ENCODE assay signal across 15 mouse cellular contexts in genomic region chr2:95097055-95097454, GRCm38 (mm10).
DNase-seq lines count a peak whose midpoint lies in the region; ATAC-seq lines count a peak whose summit lies in the region.
"Had no signal": no experiment of that assay in that cellular context is flagged by ENCODE, and none has a peak within 500 bp of the region (broad histone marks: within the 10 kb centered on the region; RNA-seq: fewer than 3 reads in every experiment).

No protein-coding gene starts in this region.

- peak; percentile 5 for DNase-seq in left cerebral cortex, postnatal 4 days
- DNase-seq in left cerebral cortex, adult 8-10 months (ENCODE audit: low spot score in 2 of 2) = no peak
- DNase-seq in cerebellum, adult 8-10 months = peak; percentile 3
- DNase-seq in cerebellum, postnatal 14 days = peak; percentile 5 to 23
- DNase-seq in gastrocnemius, postnatal 4 days (ENCODE audit: low spot score in 2 of 2) = no peak
- no peak for DNase-seq in layer of hippocampus, postnatal 14 days (ENCODE audit: low spot score in 2 of 2)
- DNase-seq: adrenal gland, postnatal 10 days; embryo, embryonic 11 days; gastrocnemius, postnatal 10 days; heart, adult 2 months; heart, postnatal 14 days; kidney, adult 18-20 months had no signal

- intact Hi-C loops in left cerebral cortex, postnatal 4 days (cut with DNase I) = no loop called here

- no peak for ATAC-seq in megakaryocyte progenitor cell, adult 5-6 weeks (replicated peaks; ENCODE audit: poor library complexity)
- ATAC-seq: forebrain, embryonic 15.5 days; intestine, embryonic 15.5 days had no signal

Comparison
In these comparisons a context has a peak if more than half of its experiments do, and no peak if none do; other contexts are left out.
1. DNase-seq: peak in left cerebral cortex, postnatal 4 days (single experiment), cerebellum, adult 8-10 months (single experiment) and cerebellum, postnatal 14 days (2 of 2); none in left cerebral cortex, adult 8-10 months (0 of 2), gastrocnemius, postnatal 4 days (0 of 2) and layer of hippocampus, postnatal 14 days (0 of 2).